Mouse (Mus musculus) ES-Bruce4 (cell line): ENCODE results near the gene Nudt13.

Experiments
- CTCF ChIP-seq: IDR thresholded peaks from one replicate; pipeline ENCODE4 v1.8.1; 2011; ENCODE audit warnings: low read depth, low read length
- EP300 ChIP-seq: IDR thresholded peaks from 2 replicates; pipeline ENCODE4 v1.6.1; 2011; ENCODE audit warnings: low read depth, low read length; ENCODE audit not compliant: insufficient read depth
- POLR2A ChIP-seq: IDR thresholded peaks from one replicate; pipeline ENCODE4 v1.8.1; 2011; ENCODE audit warnings: low read length; ENCODE audit not compliant: insufficient read depth

- TF ChIP-seq POLR2A (no peak), EP300 (no peak), CTCF (no peak)
Observed at GRCm38 (mm10) chr14:20331316-20331715, 36.8 kb downstream of the Nudt13 start.
